In genomic region chr10:70806786-70807385, GRCm38 (mm10) we compare ENCODE assay signal across 11 mouse cellular contexts.
DNase-seq lines count a peak whose midpoint lies in the region; ATAC-seq lines count a peak whose summit lies in the region.
"Had no signal": no experiment of that assay in that cellular context is flagged by ENCODE, and none has a peak within 500 bp of the region (broad histone marks: within the 10 kb centered on the region; RNA-seq: fewer than 3 reads in every experiment).

No protein-coding gene starts in this region.

- H3K4me2 ChIP-seq in forebrain, embryonic 14.5 days (ENCODE audit: low read length), result no peak overlapping the region
- H3K4me2 ChIP-seq in forebrain, embryonic 15.5 days (replicated peaks), result no peak overlapping the region
- H3K4me2 ChIP-seq: liver, embryonic 11.5 days had no signal

- no peak overlapping the region for H3K9ac ChIP-seq in forebrain, embryonic 14.5 days (ENCODE audit: low read length)
- H3K9ac ChIP-seq in forebrain, embryonic 15.5 days (replicated peaks), result no peak overlapping the region

- H3K36me3 ChIP-seq in forebrain, embryonic 14.5 days (ENCODE audit: control insufficient read depth, insufficient read depth, low read length), result no peaks in the 10 kb centered on the region
- H3K36me3 ChIP-seq in forebrain, embryonic 15.5 days, result no peaks in the 10 kb centered on the region

- ATAC-seq in forebrain, embryonic 14.5 days, result peak; percentile 42; the same call in 1 of the 2 replicates
- ATAC-seq in forebrain, embryonic 15.5 days (replicated peaks), result no peak

- H3K27ac ChIP-seq in forebrain, embryonic 14.5 days (ENCODE audit: low read depth, low read length), result no peak overlapping the region
- no peak overlapping the region for H3K27ac ChIP-seq in forebrain, embryonic 15.5 days (replicated peaks)
- H3K27ac ChIP-seq: stomach, postnatal 0 days had no signal

- H3K27me3 ChIP-seq in forebrain, embryonic 14.5 days (replicated peaks; ENCODE audit: control insufficient read depth, insufficient read depth, low read length), result no peaks in the 10 kb centered on the region
- H3K27me3 ChIP-seq in forebrain, embryonic 15.5 days, result no peaks in the 10 kb centered on the region

- H3K9me3 ChIP-seq in forebrain, embryonic 14.5 days (replicated peaks; ENCODE audit: control insufficient read depth, low read length), result no peaks in the 10 kb centered on the region
- H3K9me3 ChIP-seq in forebrain, embryonic 15.5 days, result no peaks in the 10 kb centered on the region

- no peaks in the 10 kb centered on the region for H3K4me1 ChIP-seq in forebrain, embryonic 14.5 days (ENCODE audit: control insufficient read depth, insufficient read depth, low read length)
- 0 out of 2 replicates have a peak, but pooled peaks cover 2% of the 10 kb centered on the region for H3K4me1 ChIP-seq in forebrain, embryonic 15.5 days

- WGBS in forebrain, embryonic 14.5 days, result 37% methylated on average over 9 of the region's 9 CpGs
- 38% methylated on average over 9 of the region's 9 CpGs for WGBS in forebrain, embryonic 15.5 days

- H3K4me3 ChIP-seq in forebrain, embryonic 14.5 days (ENCODE audit: low read depth, low read length), result no peak overlapping the region
- no peak overlapping the region for H3K4me3 ChIP-seq in forebrain, embryonic 15.5 days

- peak; percentile 51 for DNase-seq in forebrain, embryonic 14.5 days (ENCODE audit: low spot score)
- peak; percentile 72 for DNase-seq in right cerebral cortex, postnatal 10 days (ENCODE audit: low spot score in 2 of 2)
- no peak for DNase-seq in right cerebral cortex, postnatal 14 days
- peak; percentile 91 for DNase-seq in layer of hippocampus, adult 9-11 months
- DNase-seq in telencephalon, adult 2 months (ENCODE audit: low read depth, low spot score), result peak; percentile 87
- no peak for DNase-seq in gastrocnemius, postnatal 10 days
- no peak for DNase-seq in urinary bladder, postnatal 4 days (ENCODE audit: low spot score in 2 of 2)
- DNase-seq: kidney, postnatal 36 days had no signal

Comparison
In these comparisons a context has a peak if more than half of its experiments do, and no peak if none do; other contexts are left out.
1. DNase-seq: peak in forebrain, embryonic 14.5 days (single experiment), right cerebral cortex, postnatal 10 days (2 of 2), layer of hippocampus, adult 9-11 months (single experiment) and telencephalon, adult 2 months (single experiment); none in right cerebral cortex, postnatal 14 days (single experiment), gastrocnemius, postnatal 10 days (single experiment) and urinary bladder, postnatal 4 days (0 of 2).